Mouse (Mus musculus) E14TG2a.4 (cell line): ENCODE measurements around the gene Serpinb7.

ENCODE experiments used
- H3K27me3 ChIP-seq: 2 replicates; pipeline ENCODE4 v1.6.1; 2014; ENCODE audit warnings: low read length, control low read depth; ENCODE audit not compliant: insufficient read depth
- H3K36me3 ChIP-seq: 2 replicates; pipeline ENCODE4 v1.6.1; 2014; ENCODE audit warnings: low read length, control low read depth; ENCODE audit not compliant: insufficient read depth
- H3K4me1 ChIP-seq: replicated peaks from 2 replicates; pipeline ENCODE4 v1.6.1; 2014; ENCODE audit warnings: low read depth, low read length, control low read depth
- H3K4me3 ChIP-seq: replicated peaks from 2 replicates; pipeline ENCODE4 v1.5.1; 2014; ENCODE audit warnings: mild to moderate bottlenecking, low read length
- H3K9me3 ChIP-seq: 2 replicates; pipeline ENCODE4 v1.6.1; 2014; ENCODE audit warnings: low read length, control low read depth
- CTCF ChIP-seq: conservative IDR thresholded peaks from 2 replicates; pipeline ENCODE4 v1.5.1; 2014; ENCODE audit warnings: low read length
- NANOG ChIP-seq: IDR thresholded peaks from 2 replicates; pipeline ENCODE4 v1.6.1; 2014; ENCODE audit warnings: borderline replicate concordance, low read length, mixed read lengths
- POU5F1 ChIP-seq: IDR thresholded peaks from 2 replicates; pipeline ENCODE4 v1.6.1; 2014; ENCODE audit warnings: low read length, borderline replicate concordance

The Serpinb7 gene

DNA sequence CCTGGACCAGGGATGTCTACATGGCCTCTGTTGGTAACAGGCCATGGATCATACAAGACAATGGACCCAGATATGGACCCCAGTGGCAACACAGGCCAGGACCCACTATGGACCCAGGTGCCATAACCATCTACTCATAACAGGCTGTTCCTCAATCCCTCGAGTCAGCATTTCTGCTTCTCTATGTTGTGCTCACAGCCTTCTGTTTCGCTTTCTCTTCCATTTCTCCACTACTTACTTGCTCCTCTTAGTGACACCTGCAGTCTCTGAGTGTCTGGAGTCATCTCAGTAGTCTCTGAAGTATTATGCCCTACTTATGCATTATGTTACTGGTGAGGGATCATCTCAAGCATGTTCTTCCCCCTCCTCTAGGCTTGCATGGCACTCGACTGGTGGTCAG, 40.0 kb downstream of the Serpinb7 start:
- no peak for TF ChIP-seq POU5F1
- no peak for TF ChIP-seq NANOG
- no peak for TF ChIP-seq CTCF
- no peak overlapping the region for H3K4me3 ChIP-seq
- no peaks in the 10 kb centered on the region for H3K27me3 ChIP-seq
- H3K36me3 ChIP-seq, result no peaks in the 10 kb centered on the region
- H3K4me1 ChIP-seq, result no peaks in the 10 kb centered on the region
- H3K9me3 ChIP-seq, result no peaks in the 10 kb centered on the region

DNA sequence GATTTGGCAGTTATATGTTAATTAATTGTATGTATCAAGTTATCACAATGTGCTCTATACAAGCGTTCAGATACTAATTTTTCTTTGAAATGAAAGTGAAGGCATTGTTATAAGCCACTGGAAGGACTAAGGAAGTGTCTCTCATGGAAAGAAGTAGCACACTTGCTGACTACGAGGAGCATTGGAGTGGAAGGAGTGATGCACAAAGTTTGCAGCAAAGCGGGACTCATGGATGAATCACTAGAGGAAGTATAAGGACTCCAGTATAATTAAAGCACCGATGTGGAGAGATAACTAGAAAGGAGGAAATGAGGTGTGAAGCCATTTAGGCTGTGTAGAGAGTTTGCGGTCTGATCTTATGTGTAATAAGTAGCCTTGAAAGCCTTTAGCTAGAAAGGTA, 45.9 kb downstream of the Serpinb7 start:
- TF ChIP-seq CTCF, result no peak
- TF ChIP-seq NANOG, result no peak
- no peak for TF ChIP-seq POU5F1
- Histone ChIP-seq H3K4me3 (no peak overlapping the region), H3K9me3 (no peaks in the 10 kb centered on the region), H3K27me3 (no peaks in the 10 kb centered on the region), H3K4me1 (no peaks in the 10 kb centered on the region), H3K36me3 (no peaks in the 10 kb centered on the region)

DNA sequence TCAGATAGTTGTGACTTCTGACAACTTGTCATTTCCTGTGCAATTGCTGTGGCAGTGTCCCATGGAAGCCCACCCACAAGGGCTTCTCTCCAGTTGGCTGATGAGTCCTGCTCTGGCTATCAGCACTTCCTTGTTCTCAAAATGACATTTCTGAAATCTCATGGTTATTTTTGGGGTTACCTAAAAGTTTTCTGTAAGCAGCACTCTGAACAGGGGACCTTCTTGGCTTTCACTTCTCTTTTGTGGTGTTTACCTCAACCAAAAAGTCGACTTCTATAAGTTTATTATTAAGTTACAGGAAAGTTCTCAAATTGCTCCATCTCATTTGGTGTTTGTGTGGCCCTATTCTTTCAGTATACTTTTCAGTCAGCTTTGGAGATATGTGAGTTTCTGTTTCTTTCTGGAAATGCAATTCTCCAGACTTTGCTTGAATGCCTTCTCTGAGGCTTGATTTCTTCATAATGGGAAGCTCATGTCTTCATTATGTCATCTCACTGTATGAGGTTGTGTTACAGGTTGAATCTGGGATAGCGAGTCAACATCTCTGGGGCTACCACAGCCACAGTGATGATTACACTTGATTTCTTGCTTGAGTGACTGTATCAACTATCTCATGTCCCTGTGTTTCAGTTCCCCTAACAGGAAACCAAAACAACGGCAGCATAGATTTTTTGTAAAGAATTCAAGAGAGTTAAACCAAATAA, 47.9 kb downstream of the Serpinb7 start:
- H3K9me3 ChIP-seq, result no peaks in the 10 kb centered on the region
- H3K4me3 ChIP-seq, result no peak overlapping the region
- no peaks in the 10 kb centered on the region for H3K4me1 ChIP-seq
- no peaks in the 10 kb centered on the region for H3K36me3 ChIP-seq
- H3K27me3 ChIP-seq, result no peaks in the 10 kb centered on the region
- TF ChIP-seq CTCF (no peak), POU5F1 (no peak), NANOG (no peak)

DNA sequence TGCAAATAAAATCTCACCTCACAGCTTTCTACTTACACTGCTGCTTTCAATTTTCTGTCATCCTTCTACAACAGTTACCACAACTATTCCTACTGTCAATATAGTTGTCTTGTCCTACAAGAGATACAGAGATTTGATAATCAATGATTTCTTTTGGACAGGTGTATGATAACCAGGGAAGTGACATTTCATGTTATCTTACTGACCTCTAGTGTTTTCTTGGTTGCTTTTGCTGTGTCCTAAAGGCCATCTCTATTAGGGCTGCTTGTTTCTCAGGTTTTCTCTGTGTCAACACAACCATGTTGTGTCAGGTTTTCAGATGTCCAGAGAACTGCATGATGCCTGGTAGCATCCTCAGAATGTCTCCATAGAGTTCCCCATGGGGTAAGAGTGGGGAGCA, 80.5 kb downstream of the Serpinb7 start:
- no peak overlapping the region for H3K4me3 ChIP-seq
- TF ChIP-seq POU5F1, result no peak
- TF ChIP-seq NANOG, result no peak
- no peak for TF ChIP-seq CTCF

DNA sequence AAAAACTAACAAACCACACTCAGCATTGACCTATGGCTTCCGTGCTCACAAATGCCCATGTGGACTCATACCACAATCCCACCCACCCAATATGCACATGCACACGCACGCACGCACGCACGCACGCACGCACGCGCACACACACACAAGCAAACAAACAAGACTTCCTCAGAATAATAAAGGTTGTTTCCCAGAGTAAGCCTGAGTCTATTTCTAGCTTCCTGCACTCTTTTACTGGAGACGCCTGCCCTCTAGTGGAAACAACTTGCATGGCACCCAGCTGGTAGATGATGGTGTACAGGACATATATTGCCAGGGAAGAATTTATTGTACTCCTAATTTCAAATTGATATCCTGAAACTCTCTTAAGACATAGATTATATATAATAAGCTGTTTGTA, 82.0 kb downstream of the Serpinb7 start:
- no peak for TF ChIP-seq POU5F1
- peak; percentile 88 for TF ChIP-seq CTCF
- no peaks in the 10 kb centered on the region for H3K4me1 ChIP-seq
- H3K27me3 ChIP-seq, result no peaks in the 10 kb centered on the region
- H3K4me3 ChIP-seq, result no peak overlapping the region
- peaks cover 8% of the 10 kb centered on the region for H3K9me3 ChIP-seq
- no peaks in the 10 kb centered on the region for H3K36me3 ChIP-seq

More for the DNA sequence above, 80.5 kb downstream of the Serpinb7 start:
- no peaks in the 10 kb centered on the region for H3K4me1 ChIP-seq
- H3K36me3 ChIP-seq, result no peaks in the 10 kb centered on the region
- H3K27me3 ChIP-seq, result no peaks in the 10 kb centered on the region
- peaks cover 8% of the 10 kb centered on the region for H3K9me3 ChIP-seq

DNA sequence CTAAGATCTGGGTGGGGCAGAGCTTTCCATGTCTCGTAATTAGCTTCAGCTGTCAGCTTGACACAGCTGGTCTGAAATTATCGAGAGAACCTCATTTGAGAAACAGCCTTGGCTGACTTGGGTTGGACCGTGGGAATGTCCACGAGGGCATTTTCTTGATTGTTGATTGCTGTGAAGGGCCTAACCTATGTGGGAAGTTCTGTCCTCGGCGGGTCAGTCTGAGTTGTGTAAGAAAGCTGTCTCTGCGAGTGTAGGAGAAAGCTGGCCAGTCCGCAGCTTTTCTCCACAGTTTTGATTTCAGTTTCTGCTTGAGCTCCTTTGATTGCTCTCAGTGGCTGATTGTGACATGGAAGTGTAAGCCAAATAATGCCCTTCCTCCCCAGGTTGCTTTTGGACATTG, 90.1 kb downstream of the Serpinb7 start:
- H3K36me3 ChIP-seq, result no peaks in the 10 kb centered on the region
- H3K9me3 ChIP-seq, result no peaks in the 10 kb centered on the region
- H3K27me3 ChIP-seq, result no peaks in the 10 kb centered on the region
- no peak overlapping the region for H3K4me3 ChIP-seq
- no peak for TF ChIP-seq CTCF
- no peak for TF ChIP-seq NANOG
- TF ChIP-seq POU5F1, result no peak
- H3K4me1 ChIP-seq, result no peaks in the 10 kb centered on the region

DNA sequence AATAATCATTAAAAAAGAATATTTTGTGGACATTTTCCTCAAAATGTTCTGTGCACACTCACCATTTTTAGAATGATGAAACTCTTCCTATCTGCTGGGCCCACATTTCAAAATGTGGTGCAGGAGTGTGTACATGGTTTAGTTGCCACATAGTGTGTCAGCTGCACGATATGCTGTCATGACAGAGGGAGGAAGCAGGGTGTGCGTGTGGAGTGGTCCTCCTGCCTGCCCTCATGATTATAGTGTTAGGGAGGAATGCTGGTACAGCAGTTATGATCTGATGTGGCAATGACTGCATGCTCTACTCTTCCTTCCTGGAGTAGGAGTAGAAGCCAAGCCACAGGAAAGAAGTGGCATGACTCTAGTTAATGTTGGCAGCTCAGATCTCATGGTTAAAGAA, 97.3 kb downstream of the Serpinb7 start:
- no peaks in the 10 kb centered on the region for H3K36me3 ChIP-seq
- no peaks in the 10 kb centered on the region for H3K27me3 ChIP-seq
- H3K4me3 ChIP-seq, result no peak overlapping the region
- H3K9me3 ChIP-seq, result no peaks in the 10 kb centered on the region
- TF ChIP-seq POU5F1 (no peak), NANOG (no peak), CTCF (no peak)
- H3K4me1 ChIP-seq, result no peaks in the 10 kb centered on the region

DNA sequence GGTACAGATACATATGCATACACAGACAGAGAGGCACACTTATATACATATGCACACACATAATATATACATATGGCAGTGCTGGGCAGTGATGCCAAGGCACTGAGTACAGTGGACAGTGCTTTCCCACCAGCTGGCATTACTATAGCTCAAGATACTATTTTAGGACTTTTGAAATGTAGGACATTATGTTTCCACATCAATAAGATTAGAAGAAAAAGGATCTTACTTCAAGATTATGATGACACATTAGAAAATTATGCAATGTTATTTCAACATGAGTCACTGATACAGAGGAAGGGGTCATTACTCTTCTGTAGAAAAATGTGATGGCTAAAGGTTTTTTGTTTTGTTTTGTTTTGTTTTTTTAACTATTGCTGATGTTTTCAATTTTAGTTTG, 102.6 kb downstream of the Serpinb7 start:
- TF ChIP-seq CTCF, result no peak
- TF ChIP-seq POU5F1, result no peak
- TF ChIP-seq NANOG, result no peak
- Histone ChIP-seq H3K9me3 (no peaks in the 10 kb centered on the region), H3K36me3 (no peaks in the 10 kb centered on the region), H3K4me3 (no peak overlapping the region), H3K27me3 (no peaks in the 10 kb centered on the region), H3K4me1 (no peaks in the 10 kb centered on the region)
